9 mouse cellular contexts compared by ENCODE assay signal in the genomic region with DNA sequence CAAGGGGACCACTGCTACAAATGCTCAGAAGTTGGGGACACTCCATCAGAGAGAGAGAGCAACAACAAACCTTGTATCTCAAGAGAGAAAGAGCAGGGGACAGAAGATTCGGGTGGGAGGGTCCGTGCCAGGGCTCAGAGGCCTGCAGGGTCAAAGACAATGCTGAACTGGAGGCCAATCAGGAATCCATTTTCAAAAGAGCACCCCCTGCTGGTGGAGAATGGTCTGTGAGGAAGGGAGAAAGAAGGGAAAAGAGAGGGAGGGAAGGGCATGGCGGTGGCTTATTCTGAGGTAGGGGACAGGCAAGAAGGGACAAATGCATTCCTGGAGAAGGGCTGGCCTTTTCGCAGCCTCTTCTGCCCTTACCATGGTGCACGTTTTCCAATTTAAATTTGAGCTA.
DNase-seq lines count a peak whose midpoint lies in the region; ATAC-seq and TF ChIP-seq lines count a peak whose summit lies in the region.
"Had no signal": no experiment of that assay in that cellular context is flagged by ENCODE, and none has a peak within 500 bp of the region (broad histone marks: within the 10 kb centered on the region; RNA-seq: fewer than 3 reads in every experiment).

No protein-coding gene starts in this region.

- no peak overlapping the region for H3K4me2 ChIP-seq in hindbrain, postnatal 0 days (ENCODE audit: low read depth, low read length)
- no peak overlapping the region for H3K4me2 ChIP-seq in hindbrain, embryonic 16.5 days (ENCODE audit: low read length)
- no peak overlapping the region for H3K4me2 ChIP-seq in limb, embryonic 15.5 days
- H3K4me2 ChIP-seq in neural tube, embryonic 15.5 days = no peak overlapping the region

- no peak for DNase-seq in hindbrain, postnatal 0 days (ENCODE audit: low spot score)
- DNase-seq in testis, postnatal 14 days (ENCODE audit: low spot score) = no peak
- DNase-seq in cerebellum, postnatal 36 days = no peak
- DNase-seq: lung, postnatal 10 days had no signal

- WGBS in hindbrain, postnatal 0 days = 78% methylated on average over 5 of the region's 5 CpGs
- WGBS in hindbrain, embryonic 16.5 days = 66% methylated on average over 5 of the region's 5 CpGs
- WGBS in limb, embryonic 15.5 days = 81% methylated on average over 5 of the region's 5 CpGs
- 64% methylated on average over 5 of the region's 5 CpGs for WGBS in neural tube, embryonic 15.5 days

- H3K27me3 ChIP-seq in hindbrain, postnatal 0 days (ENCODE audit: insufficient read depth, low read length) = no peaks in the 10 kb centered on the region
- no peaks in the 10 kb centered on the region for H3K27me3 ChIP-seq in hindbrain, embryonic 16.5 days (replicated peaks; ENCODE audit: control insufficient read depth, insufficient read depth, low read length)
- no peaks in the 10 kb centered on the region for H3K27me3 ChIP-seq in testis, adult 2 months (ENCODE audit: control insufficient read depth, insufficient read depth, low read length)
- no peaks in the 10 kb centered on the region for H3K27me3 ChIP-seq in limb, embryonic 15.5 days
- H3K27me3 ChIP-seq in neural tube, embryonic 15.5 days (replicated peaks) = no peaks in the 10 kb centered on the region

- H3K4me1 ChIP-seq in hindbrain, postnatal 0 days (ENCODE audit: insufficient read depth, low read length) = no peaks in the 10 kb centered on the region
- peaks cover 2% of the 10 kb centered on the region; the same call in 1 of the 2 replicates for H3K4me1 ChIP-seq in hindbrain, embryonic 16.5 days (ENCODE audit: control insufficient read depth, insufficient read depth, low read depth, low read length)
- peaks cover 4% of the 10 kb centered on the region; the same call in 1 of the 2 replicates for H3K4me1 ChIP-seq in testis, adult 2 months (ENCODE audit: control insufficient read depth, insufficient read depth, low read length)
- H3K4me1 ChIP-seq in limb, embryonic 15.5 days = peaks cover 54% of the 10 kb centered on the region
- peaks cover 11% of the 10 kb centered on the region for H3K4me1 ChIP-seq in neural tube, embryonic 15.5 days

- H3K36me3 ChIP-seq in hindbrain, postnatal 0 days (ENCODE audit: insufficient read depth, low read length) = no peaks in the 10 kb centered on the region
- no peaks in the 10 kb centered on the region for H3K36me3 ChIP-seq in hindbrain, embryonic 16.5 days (ENCODE audit: control insufficient read depth, insufficient read depth, low read length)
- no peaks in the 10 kb centered on the region for H3K36me3 ChIP-seq in testis, adult 2 months (ENCODE audit: control insufficient read depth, insufficient read depth, low read length)
- H3K36me3 ChIP-seq in limb, embryonic 15.5 days = no peaks in the 10 kb centered on the region
- H3K36me3 ChIP-seq in neural tube, embryonic 15.5 days = no peaks in the 10 kb centered on the region

- H3K9me3 ChIP-seq in hindbrain, postnatal 0 days (ENCODE audit: low read length) = no peaks in the 10 kb centered on the region
- no peaks in the 10 kb centered on the region for H3K9me3 ChIP-seq in hindbrain, embryonic 16.5 days (ENCODE audit: control insufficient read depth, low read length)
- H3K9me3 ChIP-seq in limb, embryonic 15.5 days = no peaks in the 10 kb centered on the region
- H3K9me3 ChIP-seq in neural tube, embryonic 15.5 days (replicated peaks) = no peaks in the 10 kb centered on the region

- H3K27ac ChIP-seq in hindbrain, postnatal 0 days = no peak overlapping the region
- no peak overlapping the region for H3K27ac ChIP-seq in hindbrain, embryonic 16.5 days (ENCODE audit: low read depth, low read length)
- no peak overlapping the region for H3K27ac ChIP-seq in testis, adult 2 months (ENCODE audit: control insufficient read depth, insufficient read depth, low read depth, low read length)
- H3K27ac ChIP-seq in limb, embryonic 15.5 days = peak overlapping the region; percentile 94; the same call in 1 of the 2 replicates
- no peak overlapping the region for H3K27ac ChIP-seq in neural tube, embryonic 15.5 days (replicated peaks)

- no peak for TF ChIP-seq POLR2A in testis, adult 2 months (IDR thresholded peaks at IDR 0.05; ENCODE audit: control insufficient read depth, low read depth, low read length)

- H3K4me3 ChIP-seq in hindbrain, postnatal 0 days (ENCODE audit: low read length) = no peak overlapping the region
- no peak overlapping the region for H3K4me3 ChIP-seq in hindbrain, embryonic 16.5 days (ENCODE audit: low read length)
- no peak overlapping the region for H3K4me3 ChIP-seq in testis, adult 2 months (ENCODE audit: control insufficient read depth, low read depth, low read length)
- H3K4me3 ChIP-seq in limb, embryonic 15.5 days = no peak overlapping the region
- H3K4me3 ChIP-seq in neural tube, embryonic 15.5 days (replicated peaks) = no peak overlapping the region

- peak; percentile 45 for TF ChIP-seq CTCF in hindbrain, postnatal 0 days (IDR thresholded peaks at IDR 0.05; ENCODE audit: low read depth)
- peak; percentile 16; the same call in 1 of the 2 replicates for TF ChIP-seq CTCF in testis, adult 2 months (IDR thresholded peaks at IDR 0.05; ENCODE audit: control insufficient read depth, insufficient read depth, insufficient replicate concordance, low read depth, low read length)

- no peak for ATAC-seq in hindbrain, postnatal 0 days
- ATAC-seq in hindbrain, embryonic 16.5 days = no peak
- ATAC-seq in limb, embryonic 15.5 days (ENCODE audit: insufficient number of reproducible peaks, low FRiP score, low TSS enrichment, low read depth) = no peak
- no peak for ATAC-seq in activated CD4-positive, CD25-positive, alpha-beta regulatory T cell, adult 4 months
- no peak for ATAC-seq in neural tube, embryonic 15.5 days (ENCODE audit: low FRiP score)

- no peak overlapping the region for H3K9ac ChIP-seq in hindbrain, postnatal 0 days (replicated peaks; ENCODE audit: low read length)
- no peak overlapping the region for H3K9ac ChIP-seq in hindbrain, embryonic 16.5 days (ENCODE audit: low read depth, low read length)
- H3K9ac ChIP-seq in limb, embryonic 15.5 days = no peak overlapping the region
- H3K9ac ChIP-seq in neural tube, embryonic 15.5 days (replicated peaks) = no peak overlapping the region
